Mouse (Mus musculus): ENCODE measurements at regions not wholly inside any gene's neighbourhood (a gene's known extent, or its start where the extent isn't known, plus 50 kb on each side); places are given as distances from the start of the nearest gene placed in this dataset.
"Not testable (repeated sequence)": the region's sequence is repeated elsewhere in the genome, so short reads cannot be mapped to it uniquely, and the experiment has no call there.

- not testable (repeated sequence) for H3K4me3 ChIP-seq (ENCODE audit: control insufficient read depth in 1 of 2, insufficient read depth in 1 of 2, low read depth in 2 of 2, low read length in 2 of 2); H3K9ac ChIP-seq (ENCODE audit: control insufficient read depth, low read depth, low read length, poor library complexity, severe bottlenecking); H3K27ac ChIP-seq (ENCODE audit: control insufficient read depth, low read depth, low read length); H3K27me3 ChIP-seq (ENCODE audit: control insufficient read depth in 1 of 2, insufficient read depth in 2 of 2, low read length in 2 of 2); H3K36me3 ChIP-seq (ENCODE audit: control insufficient read depth in 1 of 2, insufficient read depth in 2 of 2, low read length in 2 of 2); H3K9me3 ChIP-seq (replicated peaks; ENCODE audit: insufficient read depth, low read length); H3K79me2 ChIP-seq (ENCODE audit: control insufficient read depth, insufficient read depth, low read length, poor library complexity); DNase-seq (ENCODE audit: low read depth, low spot score); H3K4me1 ChIP-seq (ENCODE audit: control insufficient read depth in 1 of 2, insufficient read depth in 2 of 2, low read length in 2 of 2)
Measured at GRCm38 (mm10) chr1:17309928-17310327, 835.8 kb downstream of the Crisp4 start.
